Mouse (Mus musculus): Measurements from ENCODE around the gene Zfp970. TPM values are rescaled to one million over a fixed set of nuclear protein-coding genes. Genes with fewer than 3 reads are reported as not detected.

Gene Zfp970
- polyA plus RNA-seq (2012; rRNA removed), result 17.2 and 18.5 TPM in 2 replicates

GRCm38 (mm10) chr2:177464676-177465075, at the start of gene Zfp970:
Gene Zfp970 (plus strand): TSS chr2:177464733.

GRCm38 (mm10) chr2:177498067-177498466, 33.5 kb downstream of the Zfp970 start, which contains the start of gene Gm14403:
Gene Gm14403 (plus strand): TSS chr2:177498215.

Other genes with a start within 250 kb of the Zfp970 start
- gene Gm14409, start 197.7 kb upstream of the Zfp970 start, polyA plus RNA-seq (2012; rRNA removed), result 0.14 TPM in 1 of 2 replicates, not detected in the other
- 0.31 and 0.46 TPM in 2 replicates for gene Gm14412, start 140.4 kb upstream of the Zfp970 start, polyA plus RNA-seq (2012; rRNA removed)
- gene Gm14418, start 66.4 kb upstream of the Zfp970 start, polyA plus RNA-seq (2012; rRNA removed), result 3.1 and 8.7 TPM in 2 replicates
- 2.2 and 5.5 TPM in 2 replicates for gene Gm14403, start 33.5 kb downstream of the Zfp970 start, polyA plus RNA-seq (2012; rRNA removed)
- not detected in 2 replicates for gene Gm14406, start 113.5 kb downstream of the Zfp970 start, polyA plus RNA-seq (2012; rRNA removed)